Mouse (Mus musculus) intestine, postnatal 0 days (tissue): Measurements from ENCODE around the gene Tmem37. TPM values are rescaled to one million over a fixed set of nuclear protein-coding genes. Genes with fewer than 3 reads are reported as not detected.

Experiments used
- ATAC-seq: fragments of 200-750 bp; cut with Nextera tagmentation; 2 replicates; pipeline ENCODE4 v1.8.0; 2017; ENCODE audit warnings: mild to moderate bottlenecking, moderate TSS enrichment, moderate library complexity
- H3K27ac ChIP-seq: fragments of 300-500 bp; sonication (generic); 2 replicates; pipeline ENCODE4 v1.5.1; 2014; ENCODE audit warnings: mild to moderate bottlenecking, low read depth, low read length, moderate library complexity
- H3K27me3 ChIP-seq: fragments of 300-500 bp; sonication (generic); replicated peaks from 2 replicates; pipeline ENCODE4 v1.6.1; 2014; ENCODE audit warnings: low read length, mixed read lengths; ENCODE audit not compliant: control insufficient read depth, insufficient read depth
- H3K36me3 ChIP-seq: fragments of 300-500 bp; sonication (generic); 2 replicates; pipeline ENCODE4 v1.6.1; 2014; ENCODE audit warnings: mild to moderate bottlenecking, moderate library complexity; ENCODE audit not compliant: control insufficient read depth, insufficient read depth
- H3K4me1 ChIP-seq: fragments of 300-500 bp; sonication (generic); replicated peaks from 2 replicates; pipeline ENCODE4 v1.6.1; 2014; ENCODE audit warnings: antibody characterized with exemption, low read length, mixed read lengths; ENCODE audit not compliant: control insufficient read depth, insufficient read depth
- H3K4me2 ChIP-seq: fragments of 300-500 bp; sonication (generic); replicated peaks from 2 replicates; pipeline ENCODE4 v1.6.1; 2014; ENCODE audit warnings: low read depth, mild to moderate bottlenecking, moderate library complexity
- H3K4me3 ChIP-seq: fragments of 300-500 bp; sonication (generic); 2 replicates; pipeline ENCODE4 v1.5.1; 2014; ENCODE audit warnings: low read depth, low read length
- H3K9ac ChIP-seq: fragments of 300-500 bp; sonication (generic); 2 replicates; pipeline ENCODE4 v1.6.1; 2014; ENCODE audit warnings: mild to moderate bottlenecking, low read depth, low read length
- H3K9me3 ChIP-seq: fragments of 300-500 bp; sonication (generic); 2 replicates; pipeline ENCODE4 v1.6.1; 2016; ENCODE audit warnings: mixed run types; ENCODE audit not compliant: control insufficient read depth
- CTCF ChIP-seq: sonication (generic); IDR thresholded peaks from 2 replicates; pipeline ENCODE4 v1.5.1; 2016; ENCODE audit warnings: low read depth, mild to moderate bottlenecking, control low read depth, antibody characterized with exemption, moderate library complexity
- WGBS: fragments of 180-500 bp; shearing (Covaris S2); extraction: QIAGEN DNeasy Blood & Tissue Kit; methylation state at CpG from one replicate; pipeline ENCODE4 v1.1.7; 2014; 5-methylcytosine and 5-hydroxymethylcytosine counted together
- polyA plus RNA-seq: library from polyadenylated mRNA; unstranded; fragments of >200 nt; fragmentation: Nextera tagmentation; extraction: Ambion mirVana; gene quantifications from 2 replicates; pipeline ENCODE4 v1.2.1, GENCODE M21; 2015

Tmem37 gene
- polyA plus RNA-seq, result 593 and 673 TPM in 2 replicates

DNA sequence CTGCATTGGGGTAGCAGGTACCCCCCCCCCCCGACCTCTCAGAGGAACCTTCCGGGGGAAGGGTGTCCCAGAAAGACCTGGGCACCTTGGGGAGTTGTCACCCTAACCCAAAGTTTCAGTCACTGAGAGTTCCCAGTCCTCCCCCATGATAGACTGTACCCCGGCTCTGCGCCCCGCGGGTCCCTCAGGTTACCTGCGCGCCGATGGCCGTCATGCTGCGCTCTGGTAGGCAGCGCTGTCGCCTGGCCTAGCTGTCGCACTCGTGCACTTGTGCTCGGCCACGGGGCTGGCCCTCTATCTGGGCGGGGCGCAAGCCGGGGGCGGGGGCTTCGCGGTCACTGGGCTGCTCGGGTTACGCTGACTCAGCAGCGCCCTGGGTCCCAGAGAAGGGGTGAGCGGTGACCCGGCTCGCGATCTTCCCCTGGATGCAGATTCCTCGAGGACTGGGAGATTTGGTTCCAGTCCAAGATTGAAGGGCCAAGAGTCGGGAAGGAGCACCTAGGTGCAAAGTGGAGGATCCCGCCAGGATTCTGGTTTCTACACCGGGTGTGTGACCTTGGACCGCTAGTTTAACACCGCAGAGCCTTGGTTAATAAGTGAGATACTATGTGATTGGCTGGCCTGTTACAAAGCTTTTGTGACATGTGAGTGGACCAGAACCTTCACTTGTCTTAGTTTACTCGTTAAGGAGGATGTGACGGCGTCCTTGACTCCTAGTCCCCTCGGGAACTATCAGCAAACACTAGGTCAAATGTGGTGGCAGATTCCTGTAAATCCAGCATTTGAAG, at the start of gene Tmem37:
Tmem37 (minus strand) TSS at position 556 of the 788 bp plus-strand sequence.
- Histone ChIP-seq H3K36me3 (no peaks in the 10 kb centered on the region), H3K27ac (peak within 1 kb of the TSS; percentile 96), H3K27me3 (no peaks in the 10 kb centered on the region), H3K9me3 (no peaks in the 10 kb centered on the region), H3K4me1 (peaks cover 11% of the 10 kb centered on the region; the same call in 1 of the 2 replicates), H3K4me3 (peak within 1 kb of the TSS; percentile 54), H3K4me2 (peak within 1 kb of the TSS; percentile 76), H3K9ac (peak within 1 kb of the TSS; percentile 77)
- TF ChIP-seq CTCF, result no peak; the same call in 1 of the 2 replicates
- 3% methylated on average over 40 of the region's 40 CpGs for WGBS
- peak; percentile 76 for ATAC-seq

DNA sequence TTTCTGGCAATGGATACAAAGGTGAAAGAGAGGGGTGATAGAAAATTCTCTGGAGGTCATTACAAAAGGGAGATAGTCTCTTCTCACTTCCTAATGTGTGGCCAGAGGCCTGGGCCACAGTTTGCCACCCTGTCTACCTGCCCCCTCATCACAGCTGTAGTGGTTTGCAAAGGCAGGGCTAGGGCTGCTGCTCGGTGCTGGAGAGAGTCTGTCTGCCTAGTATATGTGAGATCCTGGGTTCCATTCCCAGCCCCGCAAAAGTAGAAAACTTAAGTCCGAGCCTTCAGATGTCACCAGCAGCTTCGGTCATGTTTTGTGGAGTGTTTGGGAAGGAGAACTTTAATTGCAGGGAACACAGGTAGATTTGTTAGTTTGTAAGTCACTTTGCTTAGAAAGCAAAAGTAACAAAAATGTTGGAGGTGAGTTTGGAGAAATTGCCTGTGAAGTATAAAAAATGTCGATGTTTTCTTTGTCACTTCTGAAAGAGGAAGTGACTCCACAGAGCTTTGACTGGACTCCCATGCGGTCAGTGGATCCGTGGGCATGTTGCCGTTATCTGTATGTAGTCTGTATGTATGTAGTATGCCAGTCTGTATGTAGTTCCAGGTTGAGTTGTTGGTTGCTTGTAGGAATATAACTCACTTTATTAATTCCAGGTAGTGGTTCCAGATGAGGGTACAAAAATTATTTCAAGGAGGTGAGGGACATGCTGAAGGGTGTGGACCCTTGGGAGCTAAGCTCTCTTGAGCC, 48.9 kb upstream of the Tmem37 start:
- no peaks in the 10 kb centered on the region for H3K27me3 ChIP-seq
- no peak overlapping the region for H3K9ac ChIP-seq
- no peak for ATAC-seq
- 0 out of 2 replicates have a peak, but pooled peaks cover 12% of the 10 kb centered on the region for H3K4me1 ChIP-seq
- no peaks in the 10 kb centered on the region for H3K36me3 ChIP-seq
- WGBS, result 83% methylated on average over 8 of the region's 8 CpGs
- no peak for TF ChIP-seq CTCF
- no peaks in the 10 kb centered on the region for H3K9me3 ChIP-seq
- peak overlapping the region; percentile 83 for H3K27ac ChIP-seq
- no peak overlapping the region for H3K4me3 ChIP-seq
- peak overlapping the region; percentile 6; the same call in 1 of the 2 replicates for H3K4me2 ChIP-seq

DNA sequence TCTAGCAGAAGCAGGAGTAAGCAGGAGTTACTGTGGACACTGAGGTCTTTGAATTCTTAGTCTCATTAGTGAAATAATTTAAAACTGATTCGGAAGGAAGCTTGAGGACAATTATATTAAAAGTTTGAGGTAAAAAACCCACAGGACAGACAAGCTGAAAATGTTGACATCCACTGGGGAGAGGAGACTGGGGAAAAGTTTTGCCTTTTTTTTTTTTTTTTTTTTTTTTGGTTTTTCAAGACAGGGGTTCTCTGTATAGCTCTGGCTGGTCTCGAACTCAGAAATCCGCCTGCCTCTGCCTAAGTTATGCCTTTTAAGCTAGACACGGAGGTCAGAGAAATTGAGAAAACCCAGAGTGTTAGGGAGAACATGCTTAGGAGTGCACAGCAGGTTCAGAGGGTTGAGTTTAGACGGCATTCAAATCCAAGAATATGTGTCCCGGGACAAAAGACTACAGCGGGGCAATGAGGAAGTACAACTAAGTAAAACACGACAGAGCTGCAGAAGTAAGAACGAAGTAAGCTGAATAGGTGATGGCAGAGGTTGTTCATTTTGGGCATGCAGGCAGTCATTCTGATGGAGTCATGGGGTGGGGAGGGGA, 48.2 kb upstream of the Tmem37 start:
- no peak for ATAC-seq
- TF ChIP-seq CTCF, result no peak
- H3K9me3 ChIP-seq, result no peaks in the 10 kb centered on the region
- H3K4me1 ChIP-seq, result 0 out of 2 replicates have a peak, but pooled peaks cover 12% of the 10 kb centered on the region
- peak overlapping the region; percentile 83 for H3K27ac ChIP-seq
- peak overlapping the region; percentile 49 for H3K4me3 ChIP-seq
- WGBS, result 54% methylated on average over 9 of the region's 9 CpGs
- H3K4me2 ChIP-seq, result peak overlapping the region; percentile 74
- H3K9ac ChIP-seq, result no peak overlapping the region
- H3K36me3 ChIP-seq, result peaks cover 3% of the 10 kb centered on the region; the same call in 1 of the 2 replicates
- no peaks in the 10 kb centered on the region for H3K27me3 ChIP-seq

DNA sequence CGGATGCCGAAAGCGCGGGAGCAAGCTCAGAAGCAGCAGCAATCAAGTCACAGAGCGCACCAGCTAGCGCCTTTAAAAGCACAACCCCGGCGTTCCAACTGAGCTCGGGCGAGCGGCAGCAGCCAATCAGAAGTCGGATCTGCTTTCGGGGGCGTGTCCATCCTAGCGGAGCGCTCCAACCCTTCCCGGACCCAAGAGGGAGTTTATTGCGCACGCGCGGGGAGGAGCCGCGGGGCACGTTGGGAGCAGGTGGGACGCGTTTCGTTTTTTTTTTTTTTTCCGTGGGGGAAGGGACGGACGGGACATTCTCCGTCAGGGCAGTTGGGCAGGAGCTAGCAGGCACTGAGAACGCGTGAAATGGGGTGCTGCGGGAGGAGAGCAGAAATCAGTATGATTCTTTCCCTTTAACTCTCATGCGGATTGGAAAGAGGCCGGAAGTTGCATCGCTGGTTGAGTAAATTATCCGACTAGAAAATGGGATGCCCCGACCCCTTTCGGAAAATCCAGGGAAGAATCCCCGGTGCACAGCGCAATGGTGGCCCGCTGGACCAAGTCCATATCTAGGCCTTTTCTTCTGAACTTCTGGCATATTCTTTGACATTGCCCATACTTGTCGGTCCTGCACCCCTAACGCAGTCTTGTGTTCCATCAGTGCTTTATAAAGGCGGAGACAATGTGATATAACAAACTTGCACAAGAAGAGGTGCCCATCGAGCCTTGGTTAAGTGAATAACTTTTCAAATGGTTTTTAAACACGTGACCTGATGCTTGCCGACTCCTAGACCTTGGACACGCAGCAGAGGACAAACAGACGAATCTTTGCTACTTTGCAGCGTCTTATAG, 47.3 kb upstream of the Tmem37 start, which contains the start of the genes Dbi and 3110009E18Rik:
Dbi (minus strand) TSS at position 110 of the 843 bp plus-strand sequence.
3110009E18Rik (plus strand) TSS at position 219 of the 843 bp plus-strand sequence.
- Histone ChIP-seq H3K4me2 (peak within 1 kb of the TSS; percentile 74), H3K4me1 (0 out of 2 replicates have a peak, but pooled peaks cover 12% of the 10 kb centered on the region), H3K36me3 (peaks cover 7% of the 10 kb centered on the region; the same call in 1 of the 2 replicates), H3K4me3 (peak within 1 kb of the TSS; percentile 49), H3K9me3 (no peaks in the 10 kb centered on the region), H3K27ac (peak within 1 kb of the TSS; percentile 91), H3K9ac (peak within 1 kb of the TSS; percentile 51), H3K27me3 (no peaks in the 10 kb centered on the region)
- under 1% methylated on average over 52 of the region's 52 CpGs for WGBS
- peak; percentile 87 for ATAC-seq
- peak; percentile 44 for TF ChIP-seq CTCF

DNA sequence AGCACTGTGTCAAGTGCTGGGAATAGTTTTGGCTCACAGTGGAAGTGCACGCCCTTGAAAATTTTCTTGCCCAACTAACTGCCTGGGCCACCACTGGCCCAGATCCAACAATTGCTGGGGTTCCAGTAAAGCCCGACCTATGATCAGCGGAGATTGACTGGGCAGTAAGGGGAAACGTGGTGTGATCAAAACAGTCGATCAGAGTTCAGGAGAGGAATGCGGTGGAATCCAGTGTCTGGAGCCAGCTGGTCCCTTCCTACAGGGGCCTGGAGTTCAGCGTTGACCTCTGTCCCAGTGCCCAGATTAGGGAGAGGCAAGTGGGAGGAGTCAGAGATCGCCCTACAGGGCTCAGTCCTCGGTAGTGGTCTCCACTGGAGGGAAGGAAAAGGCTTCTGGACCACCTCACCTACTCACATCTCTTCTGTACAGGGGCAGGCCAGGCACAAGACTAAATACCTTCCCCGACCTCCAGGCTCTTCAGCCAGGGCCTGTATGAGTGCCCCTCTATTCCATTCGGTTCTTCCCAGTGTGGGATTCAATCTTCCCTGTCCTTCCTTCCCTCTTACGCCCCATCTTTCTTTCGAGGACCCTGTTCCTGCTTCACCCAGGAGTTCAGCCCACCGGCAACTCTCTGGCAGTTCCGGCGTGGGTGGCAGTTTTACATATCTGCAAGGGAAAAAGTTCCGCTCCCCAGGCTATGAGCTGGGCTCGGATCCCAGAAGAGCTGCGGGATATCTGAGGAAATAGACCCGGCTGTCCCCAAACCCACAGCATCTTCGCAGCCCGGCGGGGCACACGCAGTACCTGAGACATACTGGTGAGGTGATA, 46.5 kb upstream of the Tmem37 start:
- Histone ChIP-seq H3K4me3 (peak overlapping the region; percentile 49), H3K27me3 (no peaks in the 10 kb centered on the region), H3K4me1 (0 out of 2 replicates have a peak, but pooled peaks cover 9% of the 10 kb centered on the region), H3K36me3 (peaks cover 16% of the 10 kb centered on the region), H3K4me2 (peak overlapping the region; percentile 74), H3K9me3 (no peaks in the 10 kb centered on the region), H3K9ac (peak overlapping the region; percentile 46), H3K27ac (peak overlapping the region; percentile 91)
- TF ChIP-seq CTCF, result no peak
- ATAC-seq, result peak; percentile 53
- 2% methylated on average over 24 of the region's 24 CpGs for WGBS
